Mouse (Mus musculus) megakaryocyte, embryonic 14.5 days (primary cell): ENCODE measurements around the gene Lgals3bp.

Experiments
- FLI1 ChIP-seq: IDR thresholded peaks from 2 replicates; pipeline ENCODE4 v1.6.1; 2012; ENCODE audit warnings: low read length, inconsistent platforms, mixed read lengths
- GATA1 ChIP-seq: IDR thresholded peaks from 3 replicates; pipeline ENCODE4 v1.6.1; 2012; ENCODE audit warnings: mixed read lengths, low read length, inconsistent platforms, borderline replicate concordance

GRCm38 (mm10) chr11:118403951-118404899, 2.3 kb upstream of the Lgals3bp start:
- TF ChIP-seq GATA1 (no peak), FLI1 (no peak)
